In genomic region chr8:75133399-75133798, GRCm38 (mm10) we compare ENCODE assay signal across 30 mouse cellular contexts.
"Had no signal": no experiment of that assay in that cellular context is flagged by ENCODE, and none has a peak within 500 bp of the region (broad histone marks: within the 10 kb centered on the region; RNA-seq: fewer than 3 reads in every experiment).

No protein-coding gene starts in this region.

- H3K9ac ChIP-seq: limb, embryonic 13.5 days; limb, embryonic 15.5 days; liver, embryonic 12.5 days; liver, embryonic 13.5 days; liver, embryonic 14.5 days; liver, embryonic 15.5 days; liver, postnatal 0 days; lung, embryonic 14.5 days; lung, embryonic 15.5 days; midbrain, embryonic 12.5 days; midbrain, embryonic 13.5 days; neural tube, embryonic 12.5 days; neural tube, embryonic 13.5 days had no signal

- H3K4me1 ChIP-seq: limb, embryonic 13.5 days; limb, embryonic 15.5 days; midbrain, embryonic 13.5 days had no signal

- H3K9me3 ChIP-seq: limb, embryonic 13.5 days; limb, embryonic 15.5 days; liver, embryonic 12.5 days; liver, embryonic 13.5 days; liver, embryonic 15.5 days; lung, embryonic 15.5 days; megakaryocyte, embryonic 14.5 days; midbrain, embryonic 10.5 days; midbrain, embryonic 12.5 days; midbrain, embryonic 13.5 days; neural tube, embryonic 12.5 days; neural tube, embryonic 13.5 days had no signal

- H3K4me3 ChIP-seq: left cerebral cortex, adult 2 months; limb, embryonic 13.5 days; limb, embryonic 15.5 days; liver, embryonic 12.5 days; liver, embryonic 13.5 days; liver, embryonic 15.5 days; lung, embryonic 15.5 days; megakaryocyte, embryonic 14.5 days; midbrain, embryonic 10.5 days; midbrain, embryonic 12.5 days; midbrain, embryonic 13.5 days; myocyte; neural tube, embryonic 12.5 days; neural tube, embryonic 13.5 days had no signal

- H3K4me2 ChIP-seq: limb, embryonic 13.5 days; limb, embryonic 15.5 days; liver, embryonic 11.5 days; liver, embryonic 12.5 days; liver, embryonic 13.5 days; liver, embryonic 15.5 days; lung, embryonic 14.5 days; lung, embryonic 15.5 days; midbrain, embryonic 12.5 days; midbrain, embryonic 13.5 days; neural tube, embryonic 12.5 days; neural tube, embryonic 13.5 days had no signal

- H3K27ac ChIP-seq: limb, embryonic 13.5 days; limb, embryonic 15.5 days; liver, embryonic 12.5 days; liver, embryonic 13.5 days; liver, embryonic 14.5 days; liver, embryonic 15.5 days; lung, embryonic 15.5 days; macrophage; midbrain, embryonic 10.5 days; midbrain, embryonic 12.5 days; midbrain, embryonic 13.5 days; neural tube, embryonic 12.5 days; neural tube, embryonic 13.5 days had no signal

- ATAC-seq: liver, embryonic 12.5 days; liver, postnatal 0 days; lung, postnatal 0 days; midbrain, embryonic 13.5 days; midbrain, embryonic 16.5 days had no signal

- DNase-seq: left cerebral cortex, postnatal 4 days; liver; liver, embryonic 13.5 days; liver, postnatal 0 days; lung, adult 18-20 months; lung, adult 2 months; lung, embryonic 14.5 days; lung, postnatal 10 days; lung, postnatal 14 days; lung, postnatal 36 days; lung, postnatal 4 days; midbrain, embryonic 14.5 days had no signal

- H3K27me3 ChIP-seq: limb, embryonic 13.5 days; limb, embryonic 15.5 days; liver, embryonic 12.5 days; liver, embryonic 13.5 days; liver, embryonic 15.5 days; lung, embryonic 15.5 days; midbrain, embryonic 12.5 days; midbrain, embryonic 13.5 days; neural tube, embryonic 12.5 days; neural tube, embryonic 13.5 days had no signal
